Mouse (Mus musculus) retina, postnatal 1 day (tissue): Measurements from ENCODE around the gene Fkbp1b.
"Not testable (repeated sequence)": the region's sequence is repeated elsewhere in the genome, so short reads cannot be mapped to it uniquely, and the experiment has no call there.

Source experiments
- DNase-seq: peaks from one replicate; pipeline ENCODE4 v3.0.0-alpha.2; 2012

Fkbp1b gene

DNA sequence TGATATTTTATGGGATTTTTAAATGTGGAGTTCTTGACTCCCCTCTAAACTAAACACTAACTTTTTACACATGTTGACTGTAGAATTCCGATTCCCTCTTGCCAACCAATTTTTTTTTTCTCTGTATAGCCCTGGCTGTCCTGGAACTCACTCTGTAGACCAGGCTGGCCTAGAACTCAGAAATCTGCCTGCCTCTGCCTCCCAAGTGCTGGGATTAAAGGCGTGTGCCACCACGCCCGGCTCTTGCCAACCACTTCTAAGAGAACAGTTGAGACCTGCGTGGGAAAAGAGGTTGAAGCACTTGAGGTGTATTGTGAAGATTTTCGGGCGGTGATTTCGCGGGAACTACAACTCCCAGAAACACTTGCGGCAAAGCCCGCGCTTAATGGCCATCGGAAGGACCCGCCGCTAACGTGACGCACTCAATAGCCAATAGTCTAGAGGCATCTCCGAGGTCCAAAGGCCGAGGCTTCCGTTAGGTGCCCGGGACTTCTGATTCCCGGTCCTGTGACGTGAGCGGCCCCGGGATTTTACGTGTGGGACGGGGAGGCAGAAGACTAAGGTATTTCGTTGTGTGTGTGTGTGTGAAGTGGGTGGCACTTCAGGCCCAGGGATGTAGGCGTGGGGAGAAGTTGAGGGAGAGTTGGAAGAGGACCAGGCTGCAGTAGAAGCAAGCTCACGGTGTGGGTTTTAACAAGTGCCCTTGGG is 1.7 kb upstream of the Fkbp1b start, which contains the start of gene Wdcp:
Wdcp (plus strand) TSS at position 414 of the 708 bp plus-strand sequence.
- DNase-seq = peak; percentile 95

GRCm38 (mm10) chr12:4842456-4842855 is 1.1 kb upstream of the Fkbp1b start:
- no peak for DNase-seq

DNA sequence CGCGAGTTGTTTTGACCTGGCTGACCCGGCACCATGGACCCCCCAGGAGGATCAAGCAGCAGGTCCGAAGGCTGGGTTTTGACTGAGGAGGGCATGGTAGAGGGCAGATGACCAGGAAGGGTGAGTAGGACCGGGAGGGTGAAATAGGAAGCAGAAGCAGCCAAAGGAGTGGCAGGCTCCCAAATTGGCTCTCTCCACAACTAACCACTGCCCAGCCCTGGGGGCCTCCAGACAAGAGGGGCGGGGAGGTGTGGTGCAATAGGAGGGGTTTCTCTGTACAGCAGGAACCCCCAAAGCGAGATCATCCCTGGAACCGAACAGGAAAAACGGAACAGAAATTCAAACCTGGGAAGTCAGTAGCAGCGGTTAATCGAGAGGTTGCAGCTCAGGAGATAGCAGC is 650 bp downstream of the Fkbp1b start:
- no peak for DNase-seq

DNA sequence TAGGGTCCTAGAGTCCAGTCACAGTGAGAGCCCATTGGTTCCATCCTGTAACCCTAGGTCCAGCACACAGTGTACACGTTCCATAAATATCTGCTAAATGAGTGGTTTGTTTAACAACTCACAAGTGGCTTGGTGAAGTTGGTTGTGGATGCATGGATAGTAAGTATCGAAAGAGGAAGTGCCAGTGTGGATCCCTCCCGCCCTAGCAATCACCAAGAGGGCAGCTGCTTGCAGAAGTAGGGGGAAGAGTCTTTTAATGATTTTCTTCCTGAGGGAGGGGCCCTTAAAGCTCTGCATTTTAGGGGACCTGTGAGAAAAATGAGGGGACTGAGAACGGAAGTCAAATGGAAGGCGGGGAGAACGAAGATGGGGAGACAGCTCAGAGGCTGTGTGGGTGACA is 1.4 kb downstream of the Fkbp1b start:
- no peak for DNase-seq

GRCm38 (mm10) chr12:4836959-4837358 is 4.4 kb downstream of the Fkbp1b start:
- DNase-seq = no peak

- DNase-seq = no peak
Measured at GRCm38 (mm10) chr12:4827256-4827655, 14.1 kb downstream of the Fkbp1b start.

GRCm38 (mm10) chr12:4817361-4818101 is 23.9 kb downstream of the Fkbp1b start, which contains the start of gene Sf3b6:
Sf3b6 (plus strand) TSS chr12:4817544.
- DNase-seq = peak; percentile 98

DNA sequence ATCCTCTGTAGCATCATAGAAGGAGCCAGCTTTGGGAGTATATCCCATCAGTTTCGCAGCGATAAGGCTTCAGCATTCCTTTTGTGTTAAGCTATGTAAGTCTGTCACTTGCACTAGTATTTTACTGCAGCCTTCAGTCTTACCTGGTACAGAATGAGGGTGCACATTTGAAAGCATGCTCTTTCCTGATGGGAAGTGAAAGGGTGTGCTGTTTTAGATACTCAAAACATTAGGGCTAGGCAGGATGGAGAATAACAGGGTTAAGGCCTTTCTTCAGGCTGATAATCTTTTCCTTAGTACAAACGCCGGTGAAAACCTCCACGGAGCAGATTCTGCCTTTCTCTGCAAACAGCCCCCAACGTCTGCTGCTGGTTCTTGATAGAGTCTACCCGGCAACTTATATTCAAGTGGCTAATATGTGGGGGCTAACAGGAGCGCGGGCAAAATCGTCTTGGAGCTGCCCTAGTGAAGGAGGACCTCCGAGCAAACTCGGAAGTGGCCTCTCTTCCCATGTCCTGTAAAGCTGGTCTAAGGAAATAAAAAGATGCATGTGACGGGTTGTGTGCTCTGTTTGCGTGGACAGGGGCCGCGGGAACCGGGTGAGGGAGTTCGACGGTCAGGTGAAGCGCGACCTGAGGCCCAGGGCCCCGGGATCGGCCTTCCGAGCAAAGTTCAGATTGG is 24.6 kb downstream of the Fkbp1b start:
- DNase-seq = no peak

DNA sequence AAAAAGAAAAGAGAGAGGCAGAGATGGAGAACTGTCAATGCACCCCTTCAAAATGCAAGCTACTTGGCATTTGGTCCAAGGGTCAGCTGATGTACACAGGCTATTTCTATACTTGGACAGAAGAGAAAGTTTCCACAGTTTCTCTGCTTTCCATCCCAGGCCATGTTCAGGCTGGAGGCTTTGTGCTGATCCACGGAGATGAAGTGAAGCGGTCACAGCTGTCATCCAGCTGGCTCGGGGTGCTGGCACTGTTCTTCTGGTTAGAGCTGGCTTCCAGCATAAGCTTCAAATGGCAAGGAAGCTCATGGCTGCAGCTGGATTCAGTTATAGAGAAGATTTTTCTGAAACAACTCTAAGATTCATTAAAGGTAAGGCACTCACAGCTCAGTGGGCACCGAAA is 27.8 kb downstream of the Fkbp1b start:
- no peak for DNase-seq

GRCm38 (mm10) chr12:4811705-4812104 is 29.7 kb downstream of the Fkbp1b start:
- no peak for DNase-seq

GRCm38 (mm10) chr12:4811036-4811435 is 30.4 kb downstream of the Fkbp1b start:
- DNase-seq = no peak

- DNase-seq = not testable (repeated sequence)
Measured at GRCm38 (mm10) chr12:4797471-4797870, 43.9 kb downstream of the Fkbp1b start.

GRCm38 (mm10) chr12:4793718-4794117 is 47.7 kb downstream of the Fkbp1b start:
- DNase-seq = peak; percentile 38

DNA sequence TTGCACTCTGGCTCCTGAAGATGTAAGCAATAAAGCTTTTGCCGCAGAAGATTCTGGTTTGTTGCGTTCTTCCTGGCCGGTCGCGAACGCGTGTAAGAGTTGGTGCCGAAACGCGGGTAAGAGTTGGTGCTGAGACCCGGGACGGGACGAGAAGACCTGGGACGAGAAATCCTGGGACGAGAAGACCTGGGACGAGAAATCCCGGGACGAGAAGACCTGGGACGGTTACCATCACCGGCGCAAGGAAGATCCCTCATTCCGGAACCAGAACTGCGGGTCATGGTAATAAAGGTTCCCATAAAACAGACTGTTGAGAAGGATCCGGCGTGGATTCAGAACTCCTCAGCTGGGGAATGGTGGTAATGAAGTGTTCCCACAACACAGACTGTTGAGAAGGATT is 53.3 kb downstream of the Fkbp1b start:
- not testable (repeated sequence) for DNase-seq

DNA sequence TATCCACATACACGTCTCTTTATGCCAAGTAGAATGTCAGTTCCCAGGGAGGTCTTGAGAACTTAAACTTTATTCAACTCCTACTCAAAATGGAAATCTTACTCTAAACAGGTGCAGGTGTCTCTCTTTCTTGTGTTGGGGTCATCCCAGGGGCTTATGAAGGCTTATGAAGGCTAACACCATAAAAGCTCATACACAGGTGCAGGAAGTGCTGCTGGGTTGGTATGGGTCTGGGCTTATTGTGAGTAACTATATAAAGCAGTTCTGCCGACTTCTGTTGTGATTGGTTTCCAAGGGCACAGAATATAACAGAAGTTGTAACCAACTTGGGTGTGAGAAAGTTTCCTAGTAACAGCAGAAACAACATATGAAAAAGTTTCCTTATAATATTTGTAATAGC is 56.9 kb downstream of the Fkbp1b start:
- no peak for DNase-seq

- DNase-seq = no peak
Measured at GRCm38 (mm10) chr12:4783598-4783997, 57.8 kb downstream of the Fkbp1b start.
